8 mouse cellular contexts compared by ENCODE assay signal in genomic region chr8:90244458-90245145, GRCm38 (mm10).
DNase-seq lines count a peak whose midpoint lies in the region; ATAC-seq and TF ChIP-seq lines count a peak whose summit lies in the region.
"Had no signal": no experiment of that assay in that cellular context is flagged by ENCODE, and none has a peak within 500 bp of the region (broad histone marks: within the 10 kb centered on the region; RNA-seq: fewer than 3 reads in every experiment).

No protein-coding gene starts in this region.

- H3K9ac ChIP-seq in heart, postnatal 0 days (replicated peaks; ENCODE audit: low read depth, low read length), result no peak overlapping the region
- H3K9ac ChIP-seq in liver, embryonic 11.5 days (ENCODE audit: low read depth, low read length), result no peak overlapping the region
- H3K9ac ChIP-seq: liver, embryonic 13.5 days had no signal

- in situ Hi-C loops in Patski (cut with MboI; ENCODE audit: low pct_unique_long_range_greater_than_20kb), result no loop called here

- no peak overlapping the region for H3K4me2 ChIP-seq in heart, postnatal 0 days (ENCODE audit: low read depth, low read length)
- H3K4me2 ChIP-seq in liver, embryonic 11.5 days, result no peak overlapping the region
- H3K4me2 ChIP-seq: liver, embryonic 13.5 days had no signal

- H3K4me1 ChIP-seq in cerebellum, adult 2 months (ENCODE audit: control insufficient read depth, insufficient read depth, low read length), result peaks cover 3% of the 10 kb centered on the region; the same call in 1 of the 2 replicates
- no peaks in the 10 kb centered on the region for H3K4me1 ChIP-seq in heart, postnatal 0 days (ENCODE audit: control insufficient read depth, insufficient read depth)
- H3K4me1 ChIP-seq in limb, embryonic 10.5 days, result peaks cover 23% of the 10 kb centered on the region
- H3K4me1 ChIP-seq in liver, embryonic 11.5 days (replicated peaks; ENCODE audit: control insufficient read depth, insufficient read depth, low read length), result no peaks in the 10 kb centered on the region
- no peaks in the 10 kb centered on the region for H3K4me1 ChIP-seq in lung, adult 2 months (ENCODE audit: control insufficient read depth, insufficient read depth, low read length)
- H3K4me1 ChIP-seq: liver, embryonic 13.5 days had no signal

- TF ChIP-seq EP300 in heart, postnatal 0 days (IDR thresholded peaks at IDR 0.05; ENCODE audit: low read depth), result no peak

- TF ChIP-seq CTCF in Patski (IDR thresholded peaks at IDR 0.05), result peak; percentile 47
- TF ChIP-seq CTCF in cerebellum, adult 2 months (IDR thresholded peaks at IDR 0.05; ENCODE audit: borderline replicate concordance, insufficient read depth, low read depth, low read length), result peak; percentile 12; the same call in 1 of the 2 replicates
- TF ChIP-seq CTCF in heart, postnatal 0 days (IDR thresholded peaks at IDR 0.05; ENCODE audit: low read depth), result no peak
- TF ChIP-seq CTCF in lung, adult 2 months (IDR thresholded peaks at IDR 0.05; ENCODE audit: insufficient read depth, low read length), result no peak

- peaks cover 4% of the 10 kb centered on the region for H3K27me3 ChIP-seq in Patski
- no peaks in the 10 kb centered on the region; the same call in 1 of the 2 replicates for H3K27me3 ChIP-seq in cerebellum, adult 2 months (ENCODE audit: control insufficient read depth, insufficient read depth, low read length)
- H3K27me3 ChIP-seq in heart, postnatal 0 days (ENCODE audit: control insufficient read depth, insufficient read depth, low read length), result no peaks in the 10 kb centered on the region
- H3K27me3 ChIP-seq in limb, embryonic 10.5 days (ENCODE audit: low read depth, poor library complexity, severe bottlenecking), result peaks cover 14% of the 10 kb centered on the region; the same call in 1 of the 2 replicates
- no peaks in the 10 kb centered on the region for H3K27me3 ChIP-seq in liver, embryonic 11.5 days (replicated peaks; ENCODE audit: control insufficient read depth, insufficient read depth, low read length)
- H3K27me3 ChIP-seq: liver, embryonic 13.5 days had no signal

- DNase-seq in Patski (ENCODE audit: low read depth, low spot score), result peak; percentile 68
- DNase-seq in cerebellum, adult 2 months, result peak; percentile 41 to 78
- DNase-seq in heart, postnatal 0 days (ENCODE audit: low spot score), result no peak
- peak; percentile 33 for DNase-seq in limb, embryonic 10.5 days (ENCODE audit: low spot score)
- no peak for DNase-seq in liver
- no peak for DNase-seq in liver, embryonic 11.5 days (ENCODE audit: low spot score)
- no peak for DNase-seq in lung, adult 2 months
- DNase-seq: liver, embryonic 13.5 days had no signal

- CTCF ChIA-PET in Patski (lab: Charles Lee), result interaction anchor here (0.7 to 1.9 kb wide), 3 partner anchors 12 to 412 kb away, joined by 3 to 6 read pairs (median 3); no protein-coding TSS in a partner anchor

- POLR2A ChIA-PET in Patski (lab: Charles Lee), result no interaction called here

- TF ChIP-seq POLR2A in cerebellum, adult 2 months (IDR thresholded peaks at IDR 0.05; ENCODE audit: borderline replicate concordance, insufficient read depth, low read length), result no peak
- no peak for TF ChIP-seq POLR2A in lung, adult 2 months (IDR thresholded peaks at IDR 0.05; ENCODE audit: borderline replicate concordance, extremely low read depth, low read depth, low read length)

- peaks cover 18% of the 10 kb centered on the region for H3K36me3 ChIP-seq in heart, postnatal 0 days (replicated peaks; ENCODE audit: control insufficient read depth, insufficient read depth, low read length)
- peaks cover 8% of the 10 kb centered on the region for H3K36me3 ChIP-seq in limb, embryonic 10.5 days
- H3K36me3 ChIP-seq in liver, embryonic 11.5 days (ENCODE audit: control insufficient read depth, insufficient read depth, low read length), result no peaks in the 10 kb centered on the region
- H3K36me3 ChIP-seq: liver, embryonic 13.5 days had no signal

- H3K27ac ChIP-seq in cerebellum, adult 2 months (ENCODE audit: insufficient read depth, low read length), result no peak overlapping the region
- no peak overlapping the region for H3K27ac ChIP-seq in heart, postnatal 0 days (ENCODE audit: low read depth)
- no peak overlapping the region for H3K27ac ChIP-seq in limb, embryonic 10.5 days
- no peak overlapping the region for H3K27ac ChIP-seq in liver, embryonic 11.5 days (ENCODE audit: low read depth, low read length)
- H3K27ac ChIP-seq: liver, embryonic 13.5 days had no signal

- ATAC-seq in Patski, result peak; percentile 78
- 0 out of 2 replicates have a peak, but pooled peaks have one; percentile 27 for ATAC-seq in heart, postnatal 0 days (ENCODE audit: insufficient read depth, low read depth)
- ATAC-seq in liver, embryonic 11.5 days (replicated peaks; ENCODE audit: low FRiP score), result no peak

- H3K9me3 ChIP-seq in heart, postnatal 0 days (replicated peaks; ENCODE audit: control insufficient read depth, low read length), result no peaks in the 10 kb centered on the region
- no peaks in the 10 kb centered on the region for H3K9me3 ChIP-seq in limb, embryonic 10.5 days (replicated peaks)
- no peaks in the 10 kb centered on the region for H3K9me3 ChIP-seq in liver, embryonic 11.5 days (ENCODE audit: control insufficient read depth, low read length)
- H3K9me3 ChIP-seq: liver, embryonic 13.5 days had no signal

- no peak overlapping the region for H3K4me3 ChIP-seq in cerebellum, adult 2 months (replicated peaks; ENCODE audit: insufficient read depth, low read depth, low read length)
- H3K4me3 ChIP-seq in heart, postnatal 0 days (ENCODE audit: low read depth, low read length), result no peak overlapping the region
- H3K4me3 ChIP-seq in limb, embryonic 10.5 days, result no peak overlapping the region
- H3K4me3 ChIP-seq in liver, embryonic 11.5 days (ENCODE audit: low read depth, low read length), result no peak overlapping the region
- H3K4me3 ChIP-seq in lung, adult 2 months (replicated peaks; ENCODE audit: extremely low read depth, low read depth, low read length), result no peak overlapping the region
- H3K4me3 ChIP-seq: liver, embryonic 13.5 days had no signal

- WGBS in cerebellum, adult 2 months, result 16% methylated on average over 10 of the region's 10 CpGs
- 82% methylated on average over 10 of the region's 10 CpGs for WGBS in heart, postnatal 0 days
- WGBS in limb, embryonic 10.5 days, result 71% methylated on average over 10 of the region's 10 CpGs
- WGBS in liver, embryonic 11.5 days, result 77% methylated on average over 10 of the region's 10 CpGs
- 80% methylated on average over 10 of the region's 10 CpGs for WGBS in lung, adult 2 months

Comparison
In these comparisons a context has a peak if more than half of its experiments do, and no peak if none do; other contexts are left out.
1. DNase-seq: peak in Patski (single experiment), cerebellum, adult 2 months (2 of 2) and limb, embryonic 10.5 days (single experiment); none in heart, postnatal 0 days (single experiment), liver (single experiment), liver, embryonic 11.5 days (single experiment) and lung, adult 2 months (single experiment).
2. CTCF ChIP-seq: peak in Patski (single experiment) and cerebellum, adult 2 months (single experiment); none in heart, postnatal 0 days (single experiment) and lung, adult 2 months (single experiment).